Mouse (Mus musculus) heart, embryonic 11.5 days (tissue): ENCODE measurements around the gene Igf1. TPM values are rescaled to one million over a fixed set of nuclear protein-coding genes. Genes with fewer than 3 reads are reported as not detected.
A peak's percentile ranks its signal among the peaks of the same experiment; 100 is the strongest.

ENCODE experiments used
- ATAC-seq: fragments of 200-750 bp; cut with Nextera tagmentation; replicated peaks from 2 replicates; pipeline ENCODE4 v1.8.0; 2017; ENCODE audit warnings: moderate library complexity; ENCODE audit not compliant: insufficient number of reproducible peaks, low FRiP score, low TSS enrichment
- H3K27ac ChIP-seq: fragments of 300-500 bp; sonication (generic); 2 replicates; pipeline ENCODE4 v1.5.1; 2014; ENCODE audit warnings: mild to moderate bottlenecking, low read depth, low read length
- H3K27me3 ChIP-seq: fragments of 300-500 bp; sonication (generic); 2 replicates; pipeline ENCODE4 v1.6.1; 2014; ENCODE audit warnings: mild to moderate bottlenecking, low read length, mixed read lengths; ENCODE audit not compliant: control insufficient read depth, insufficient read depth
- H3K36me3 ChIP-seq: fragments of 300-500 bp; sonication (generic); 2 replicates; pipeline ENCODE4 v1.6.1; 2014; ENCODE audit warnings: mild to moderate bottlenecking, low read length, moderate library complexity, mixed read lengths; ENCODE audit not compliant: control insufficient read depth, insufficient read depth
- H3K4me1 ChIP-seq: fragments of 300-500 bp; sonication (generic); 2 replicates; pipeline ENCODE4 v1.6.1; 2014; ENCODE audit warnings: low read length; ENCODE audit not compliant: control insufficient read depth, insufficient read depth
- H3K4me2 ChIP-seq: fragments of 300-500 bp; sonication (generic); 2 replicates; pipeline ENCODE4 v1.6.1; 2014; ENCODE audit warnings: mild to moderate bottlenecking, moderate library complexity
- H3K4me3 ChIP-seq: fragments of 300-500 bp; sonication (generic); 2 replicates; pipeline ENCODE4 v1.5.1; 2014; ENCODE audit warnings: low read depth, low read length
- H3K9ac ChIP-seq: fragments of 300-500 bp; sonication (generic); 2 replicates; pipeline ENCODE4 v1.6.1; 2014; ENCODE audit warnings: mild to moderate bottlenecking, low read depth, low read length, moderate library complexity
- H3K9me3 ChIP-seq: fragments of 300-500 bp; sonication (generic); replicated peaks from 2 replicates; pipeline ENCODE4 v1.6.1; 2016; ENCODE audit warnings: low read length; ENCODE audit not compliant: control insufficient read depth
- WGBS: fragments of 180-500 bp; shearing (Covaris S2); extraction: QIAGEN DNeasy Blood & Tissue Kit; methylation state at CpG from one replicate; pipeline ENCODE4 v1.1.7; 2014; ENCODE audit not compliant: insufficient replicate concordance; 5-methylcytosine and 5-hydroxymethylcytosine counted together
- polyA plus RNA-seq: library from polyadenylated mRNA; unstranded; fragments of >200 nt; fragmentation: Nextera tagmentation; extraction: Ambion mirVana; gene quantifications from 2 replicates; pipeline ENCODE4 v1.2.1, GENCODE M21; 2014

Igf1 gene
- polyA plus RNA-seq, 1 experiment from 2014 or later: 36.6 TPM

GRCm38 (mm10) chr10:87832101-87832500 lies 26.0 kb upstream of the Igf1 start:
- Histone ChIP-seq H3K4me1 (no peaks in the 10 kb centered on the region), H3K9ac (no peak overlapping the region), H3K4me3 (no peak overlapping the region), H3K36me3 (no peaks in the 10 kb centered on the region), H3K9me3 (no peaks in the 10 kb centered on the region), H3K4me2 (no peak overlapping the region), H3K27me3 (no peaks in the 10 kb centered on the region), H3K27ac (no peak overlapping the region)
- ATAC-seq: no peak
- WGBS: 83% methylated on average over 1 of the region's 1 CpGs

DNA sequence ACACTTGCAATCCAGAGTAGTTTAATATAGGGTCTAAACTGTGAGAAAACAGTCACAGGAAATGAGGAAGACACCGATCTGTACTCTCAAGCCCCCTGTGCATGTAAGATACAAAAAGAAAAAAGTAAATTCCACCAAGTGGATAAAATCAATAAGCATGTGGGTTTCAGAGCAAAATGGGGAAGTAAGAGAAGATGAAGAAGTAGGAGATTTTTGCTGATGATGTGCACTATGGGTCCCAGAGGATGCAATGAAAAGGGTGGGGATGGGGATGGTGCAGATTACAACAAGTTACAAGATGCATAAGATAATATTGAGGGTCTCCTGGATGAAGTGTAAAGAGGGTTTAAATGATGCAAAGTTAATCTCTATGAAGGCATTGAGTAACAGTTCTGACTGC lies 18.6 kb upstream of the Igf1 start:
- H3K9ac ChIP-seq: no peak overlapping the region
- no peaks in the 10 kb centered on the region for H3K36me3 ChIP-seq
- ATAC-seq: no peak
- H3K4me1 ChIP-seq: no peaks in the 10 kb centered on the region
- no peak overlapping the region for H3K27ac ChIP-seq
- no peaks in the 10 kb centered on the region for H3K27me3 ChIP-seq
- no peak overlapping the region for H3K4me3 ChIP-seq
- WGBS: 91% methylated on average over 1 of the region's 1 CpGs
- no peaks in the 10 kb centered on the region for H3K9me3 ChIP-seq
- H3K4me2 ChIP-seq: no peak overlapping the region

- Histone ChIP-seq H3K36me3 (no peaks in the 10 kb centered on the region), H3K27me3 (no peaks in the 10 kb centered on the region), H3K4me3 (no peak overlapping the region), H3K9me3 (no peaks in the 10 kb centered on the region), H3K9ac (no peak overlapping the region), H3K27ac (no peak overlapping the region), H3K4me1 (peaks cover 4% of the 10 kb centered on the region), H3K4me2 (no peak overlapping the region)
- no peak for ATAC-seq
- 82% methylated on average over 4 of the region's 4 CpGs for WGBS
Measured at GRCm38 (mm10) chr10:87842501-87842900, 15.6 kb upstream of the Igf1 start.

DNA sequence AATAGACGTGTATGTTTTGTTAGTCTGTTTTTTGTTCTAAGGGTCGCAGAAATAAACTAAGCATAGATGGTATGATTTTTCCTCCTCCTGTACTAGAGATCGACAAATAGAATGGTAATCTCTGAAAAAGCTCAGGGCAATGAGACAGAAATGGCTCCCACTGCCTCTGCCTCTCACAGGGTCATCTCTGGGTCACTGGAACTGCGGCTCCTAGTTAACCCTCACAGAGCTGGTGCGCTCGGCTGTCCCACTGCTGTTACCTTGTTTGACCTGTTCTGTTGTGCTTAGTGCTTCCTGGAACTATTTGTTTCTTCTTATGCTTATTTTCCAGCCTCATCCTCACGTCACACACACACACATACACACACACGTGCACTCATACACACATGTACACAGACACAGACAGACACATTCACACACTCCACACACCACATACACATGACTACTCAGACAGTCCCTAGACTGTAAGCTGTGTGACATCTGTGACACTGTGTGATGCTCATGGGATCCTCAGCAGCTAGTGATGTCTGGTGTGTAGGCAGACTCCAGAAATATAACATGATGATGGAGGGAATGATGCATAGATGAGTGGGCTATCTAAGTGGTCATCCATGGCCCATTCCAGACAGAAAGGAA lies 13.0 kb upstream of the Igf1 start:
- H3K4me1 ChIP-seq: peaks cover 4% of the 10 kb centered on the region
- no peak overlapping the region for H3K4me2 ChIP-seq
- no peaks in the 10 kb centered on the region for H3K36me3 ChIP-seq
- H3K4me3 ChIP-seq: no peak overlapping the region
- H3K27me3 ChIP-seq: no peaks in the 10 kb centered on the region
- H3K9ac ChIP-seq: no peak overlapping the region
- 40% methylated on average over 8 of the region's 8 CpGs for WGBS
- no peaks in the 10 kb centered on the region for H3K9me3 ChIP-seq
- no peak overlapping the region for H3K27ac ChIP-seq
- no peak for ATAC-seq

- no peak overlapping the region for H3K4me2 ChIP-seq
- H3K9me3 ChIP-seq: no peaks in the 10 kb centered on the region
- 51% methylated on average over 4 of the region's 4 CpGs for WGBS
- no peak overlapping the region for H3K4me3 ChIP-seq
- H3K27me3 ChIP-seq: no peaks in the 10 kb centered on the region
- no peak overlapping the region for H3K27ac ChIP-seq
- H3K36me3 ChIP-seq: no peaks in the 10 kb centered on the region
- no peak overlapping the region for H3K9ac ChIP-seq
- H3K4me1 ChIP-seq: peaks cover 4% of the 10 kb centered on the region
- no peak for ATAC-seq
Measured at GRCm38 (mm10) chr10:87847882-87848281, 10.2 kb upstream of the Igf1 start.

DNA sequence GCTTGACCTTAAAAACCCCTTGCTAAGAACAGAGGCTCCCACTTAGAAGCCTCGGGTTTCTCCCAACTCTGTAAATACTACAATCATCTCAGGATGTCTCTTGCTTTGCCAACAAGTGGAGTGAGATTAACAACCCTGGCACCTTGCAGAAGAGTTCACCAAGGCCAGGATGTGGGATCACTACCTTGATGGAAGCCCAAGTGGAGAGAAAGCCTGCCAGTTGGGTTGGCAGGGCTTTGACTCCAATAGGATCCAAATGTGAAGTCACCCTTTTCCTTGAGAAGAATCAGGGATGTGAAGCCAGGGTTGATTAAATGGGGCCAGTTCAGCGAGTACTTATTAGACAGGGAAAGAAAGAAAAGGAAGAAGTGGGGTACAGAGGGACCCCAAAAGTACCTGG lies 9.6 kb upstream of the Igf1 start:
- Histone ChIP-seq H3K4me2 (no peak overlapping the region), H3K9me3 (no peaks in the 10 kb centered on the region), H3K36me3 (no peaks in the 10 kb centered on the region), H3K4me3 (no peak overlapping the region), H3K27ac (no peak overlapping the region), H3K27me3 (no peaks in the 10 kb centered on the region), H3K9ac (no peak overlapping the region), H3K4me1 (peaks cover 4% of the 10 kb centered on the region)
- no peak for ATAC-seq
- 52% methylated on average over 2 of the region's 2 CpGs for WGBS

GRCm38 (mm10) chr10:87851492-87851891 lies 6.6 kb upstream of the Igf1 start:
- Histone ChIP-seq H3K9ac (no peak overlapping the region), H3K27me3 (no peaks in the 10 kb centered on the region), H3K27ac (no peak overlapping the region), H3K9me3 (no peaks in the 10 kb centered on the region), H3K4me1 (peaks cover 13% of the 10 kb centered on the region), H3K4me3 (no peak overlapping the region), H3K36me3 (no peaks in the 10 kb centered on the region), H3K4me2 (no peak overlapping the region)
- WGBS: 56% methylated on average over 3 of the region's 3 CpGs
- ATAC-seq: no peak

DNA sequence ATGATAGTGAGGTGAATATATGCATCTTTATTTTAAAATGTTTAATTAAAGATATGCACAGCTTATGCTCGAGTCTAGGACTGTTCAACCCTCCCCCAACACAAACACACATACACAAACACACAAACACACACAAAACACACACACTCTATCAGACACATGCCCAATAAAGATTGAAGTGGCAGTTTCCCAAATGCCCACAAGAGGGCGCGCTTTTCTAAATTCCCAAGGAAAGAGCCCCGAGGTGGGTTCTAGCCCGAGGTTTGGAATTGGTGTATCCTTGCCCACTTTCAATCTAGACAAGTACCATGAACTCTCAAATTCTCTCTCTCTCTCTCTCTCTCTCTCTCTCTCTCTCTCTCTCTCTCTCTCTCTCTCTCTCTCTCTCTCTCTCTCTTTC lies 3.7 kb upstream of the Igf1 start:
- no peak overlapping the region for H3K27ac ChIP-seq

GRCm38 (mm10) chr10:87855423-87856122 lies 2.5 kb upstream of the Igf1 start:
- Histone ChIP-seq H3K9ac (no peak overlapping the region), H3K27me3 (no peaks in the 10 kb centered on the region), H3K9me3 (no peaks in the 10 kb centered on the region), H3K36me3 (no peaks in the 10 kb centered on the region), H3K4me1 (peaks cover 30% of the 10 kb centered on the region), H3K27ac (peak overlapping the region; percentile 24; the same call in 1 of the 2 replicates), H3K4me2 (no peak overlapping the region), H3K4me3 (no peak overlapping the region)
- no peak for ATAC-seq
- 67% methylated on average over 13 of the region's 13 CpGs for WGBS

More for the DNA sequence above, 3.7 kb upstream of the Igf1 start:
- Histone ChIP-seq H3K9ac (no peak overlapping the region), H3K4me3 (no peak overlapping the region), H3K4me1 (peaks cover 30% of the 10 kb centered on the region), H3K9me3 (no peaks in the 10 kb centered on the region), H3K4me2 (no peak overlapping the region), H3K27me3 (no peaks in the 10 kb centered on the region), H3K36me3 (no peaks in the 10 kb centered on the region)
- WGBS: under 1% methylated on average over 5 of the region's 5 CpGs
- no peak for ATAC-seq
